9 mouse cellular contexts compared by ENCODE assay signal in genomic region chr11:76290367-76290766, GRCm38 (mm10). TPM values are rescaled to one million over a fixed set of nuclear protein-coding genes. Genes with fewer than 3 reads are reported as not detected.
DNase-seq lines count a peak whose midpoint lies in the region; ATAC-seq lines count a peak whose summit lies in the region.
"Had no signal": no experiment of that assay in that cellular context is flagged by ENCODE, and none has a peak within 500 bp of the region (broad histone marks: within the 10 kb centered on the region; RNA-seq: fewer than 3 reads in every experiment).

No protein-coding gene starts in this region.

- peak overlapping the region; percentile 35; the same call in 1 of the 2 replicates for H3K9ac ChIP-seq in hindbrain, embryonic 11.5 days (ENCODE audit: low read depth, low read length)
- peak overlapping the region; percentile 35; the same call in 1 of the 2 replicates for H3K9ac ChIP-seq in limb, embryonic 13.5 days

- H3K4me1 ChIP-seq in hindbrain, embryonic 11.5 days (replicated peaks; ENCODE audit: control insufficient read depth, insufficient read depth, low read length), result peaks cover 4% of the 10 kb centered on the region
- peaks cover 96% of the 10 kb centered on the region for H3K4me1 ChIP-seq in limb, embryonic 13.5 days

- H3K4me3 ChIP-seq in hindbrain, embryonic 11.5 days (ENCODE audit: low read depth, low read length), result no peak overlapping the region
- no peak overlapping the region for H3K4me3 ChIP-seq in limb, embryonic 13.5 days
- H3K4me3 ChIP-seq: left cerebral cortex, adult 2 months had no signal

- no peaks in the 10 kb centered on the region for H3K27me3 ChIP-seq in hindbrain, embryonic 11.5 days (ENCODE audit: control insufficient read depth, insufficient read depth, low read length)
- no peaks in the 10 kb centered on the region for H3K27me3 ChIP-seq in limb, embryonic 13.5 days

- peak; percentile 53 for ATAC-seq in hindbrain, embryonic 11.5 days (ENCODE audit: low FRiP score)
- no peak for ATAC-seq in limb, embryonic 13.5 days (ENCODE audit: low FRiP score, low read depth)

- no peaks in the 10 kb centered on the region for H3K9me3 ChIP-seq in hindbrain, embryonic 11.5 days (ENCODE audit: control insufficient read depth, low read length)
- H3K9me3 ChIP-seq in limb, embryonic 13.5 days, result no peaks in the 10 kb centered on the region

- 28% methylated on average over 11 of the region's 11 CpGs for WGBS in hindbrain, embryonic 11.5 days
- 23% methylated on average over 11 of the region's 11 CpGs for WGBS in limb, embryonic 13.5 days

- H3K4me2 ChIP-seq in hindbrain, embryonic 11.5 days (replicated peaks; ENCODE audit: low read depth, low read length), result no peak overlapping the region
- H3K4me2 ChIP-seq in limb, embryonic 13.5 days (replicated peaks), result no peak overlapping the region

- intact Hi-C loops in gastrocnemius, postnatal 14 days (cut with DNase I; ENCODE audit: low total_unique reads), result no loop called here

- no peaks in the 10 kb centered on the region for H3K36me3 ChIP-seq in hindbrain, embryonic 11.5 days (ENCODE audit: control insufficient read depth, insufficient read depth, low read length)
- no peaks in the 10 kb centered on the region for H3K36me3 ChIP-seq in limb, embryonic 13.5 days

- H3K27ac ChIP-seq in hindbrain, embryonic 11.5 days (ENCODE audit: low read depth, low read length), result peak overlapping the region; percentile 67
- peak overlapping the region; percentile 76; the same call in 1 of the 2 replicates for H3K27ac ChIP-seq in limb, embryonic 13.5 days
- H3K27ac ChIP-seq: left cerebral cortex, adult 2 months had no signal

- DNase-seq in ZHBTc4 (ENCODE audit: low read depth, low spot score), result peak; percentile 36
- peak; percentile 90 to 94 for DNase-seq in cerebellum, postnatal 10 days
- DNase-seq in hindbrain, embryonic 11.5 days (ENCODE audit: low spot score), result peak; percentile 66
- peak; percentile 46 for DNase-seq in right cerebral cortex, postnatal 4 days
- DNase-seq in spleen, postnatal 14 days (ENCODE audit: low spot score in 2 of 2), result no peak
- DNase-seq in gastrocnemius, postnatal 14 days, result no peak
- no peak for DNase-seq in adrenal gland, postnatal 14 days

RNA-seq across cellular contexts. Expression of gene Glod4, which starts 46.8 kb away (rescaled TPM):
- 132 and 140 TPM in 2 replicates for polyA plus RNA-seq in hindbrain, embryonic 11.5 days (2014; fragmentation: Nextera tagmentation; extraction: Ambion mirVana)
- polyA plus RNA-seq in limb, embryonic 13.5 days (2015; fragmentation: Nextera tagmentation; extraction: Ambion mirVana), result 129 and 135 TPM in 2 replicates
- total RNA-seq in gastrocnemius, postnatal 14 days (2021), result 10 to 100 TPM; 25.2 to 28.0 TPM
- 75.2 and 79.0 TPM in 2 replicates for total RNA-seq in adrenal gland, postnatal 14 days (2021)

RNA-seq across cellular contexts. Expression of gene Mrm3, which starts 46.9 kb away (rescaled TPM):
- polyA plus RNA-seq in hindbrain, embryonic 11.5 days (2014; fragmentation: Nextera tagmentation; extraction: Ambion mirVana), result 21.9 and 22.4 TPM in 2 replicates
- polyA plus RNA-seq in limb, embryonic 13.5 days (2015; fragmentation: Nextera tagmentation; extraction: Ambion mirVana), result 26.2 and 26.8 TPM in 2 replicates
- 10 to 100 TPM; 13.4 to 14.4 TPM for total RNA-seq in gastrocnemius, postnatal 14 days (2021)
- 23.8 and 25.0 TPM in 2 replicates for total RNA-seq in adrenal gland, postnatal 14 days (2021)

Comparison
In these comparisons a context has a peak if more than half of its experiments do, and no peak if none do; other contexts are left out.
1. DNase-seq: peak in ZHBTc4 (single experiment), cerebellum, postnatal 10 days (2 of 2), hindbrain, embryonic 11.5 days (single experiment) and right cerebral cortex, postnatal 4 days (single experiment); none in spleen, postnatal 14 days (0 of 2), gastrocnemius, postnatal 14 days (single experiment) and adrenal gland, postnatal 14 days (single experiment).